Mouse (Mus musculus) thymus, postnatal 36 days (tissue): ENCODE results near the gene Il21r.

Source experiments
- DNase-seq, 2 experiments: peaks; one replicate each; pipeline ENCODE4 v3.0.0; 2022; ENCODE audit warnings: mixed read lengths in 2 of 2

Gene Il21r

DNA sequence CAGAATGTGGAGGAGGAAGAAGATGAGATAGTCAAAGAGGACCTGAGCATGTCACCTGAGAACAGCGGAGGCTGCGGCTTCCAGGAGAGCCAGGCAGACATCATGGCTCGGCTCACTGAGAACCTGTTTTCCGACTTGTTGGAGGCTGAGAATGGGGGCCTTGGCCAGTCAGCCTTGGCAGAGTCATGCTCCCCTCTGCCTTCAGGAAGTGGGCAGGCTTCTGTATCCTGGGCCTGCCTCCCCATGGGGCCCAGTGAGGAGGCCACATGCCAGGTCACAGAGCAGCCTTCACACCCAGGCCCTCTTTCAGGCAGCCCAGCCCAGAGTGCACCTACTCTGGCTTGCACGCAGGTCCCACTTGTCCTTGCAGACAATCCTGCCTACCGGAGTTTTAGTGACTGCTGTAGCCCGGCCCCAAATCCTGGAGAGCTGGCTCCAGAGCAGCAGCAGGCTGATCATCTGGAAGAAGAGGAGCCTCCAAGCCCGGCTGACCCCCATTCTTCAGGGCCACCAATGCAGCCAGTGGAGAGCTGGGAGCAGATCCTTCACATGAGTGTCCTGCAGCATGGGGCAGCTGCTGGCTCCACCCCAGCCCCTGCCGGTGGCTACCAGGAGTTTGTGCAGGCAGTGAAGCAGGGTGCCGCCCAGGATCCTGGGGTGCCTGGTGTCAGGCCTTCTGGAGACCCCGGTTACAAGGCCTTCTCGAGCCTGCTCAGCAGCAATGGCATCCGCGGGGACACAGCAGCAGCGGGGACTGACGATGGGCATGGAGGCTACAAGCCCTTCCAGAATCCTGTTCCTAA is 27.3 kb upstream of the Il21r start:
- DNase-seq: no peak

DNA sequence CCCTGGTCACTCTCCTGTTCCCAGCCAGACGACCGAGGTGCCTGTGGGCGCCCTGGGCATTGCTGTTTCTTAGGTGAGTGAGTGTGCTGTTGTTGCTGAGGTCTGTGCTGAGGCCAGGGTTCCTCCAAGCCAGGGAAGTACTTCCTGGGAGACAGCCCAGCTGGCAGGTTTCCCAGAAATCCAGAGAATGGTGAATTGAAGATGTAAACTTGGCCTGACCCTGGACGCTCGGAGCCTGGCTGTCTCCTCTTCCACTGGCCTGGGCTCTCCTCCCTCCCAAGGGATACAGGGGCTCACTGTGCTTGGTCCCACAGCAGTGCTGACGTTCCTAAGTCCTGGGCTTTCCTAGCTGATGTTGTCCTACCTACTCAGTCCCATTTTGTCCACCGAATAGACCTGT is 26.2 kb upstream of the Il21r start:
- no peak for DNase-seq

DNA sequence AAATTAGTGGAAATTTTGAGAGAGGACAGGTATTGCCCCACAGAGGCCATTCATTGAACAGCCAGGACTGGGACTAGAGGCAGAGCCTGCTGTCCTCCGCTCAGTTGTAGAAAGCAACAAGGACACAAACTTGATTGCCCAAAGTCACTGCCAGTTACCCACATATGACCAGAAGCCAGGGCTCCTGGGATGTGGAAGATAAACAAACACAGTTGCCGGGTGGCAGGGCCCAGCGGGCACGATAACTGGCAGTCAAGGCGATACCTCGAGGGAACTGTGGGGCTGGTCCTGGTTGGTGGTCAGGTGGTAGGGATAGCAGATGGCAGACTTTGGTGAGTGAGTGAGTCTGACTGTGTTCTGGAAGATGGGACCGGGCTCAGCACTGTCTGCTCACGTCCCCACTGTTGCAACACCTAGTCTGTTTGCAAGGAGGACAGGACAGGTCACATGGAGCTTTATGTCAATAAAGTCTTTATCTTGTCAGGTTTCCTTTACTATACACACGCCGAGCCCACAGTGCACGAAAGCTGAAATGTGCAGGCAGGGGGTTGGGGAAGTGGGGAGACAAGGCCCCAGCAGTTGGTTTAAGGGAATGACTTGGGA is 25.6 kb upstream of the Il21r start:
- no peak for DNase-seq

DNA sequence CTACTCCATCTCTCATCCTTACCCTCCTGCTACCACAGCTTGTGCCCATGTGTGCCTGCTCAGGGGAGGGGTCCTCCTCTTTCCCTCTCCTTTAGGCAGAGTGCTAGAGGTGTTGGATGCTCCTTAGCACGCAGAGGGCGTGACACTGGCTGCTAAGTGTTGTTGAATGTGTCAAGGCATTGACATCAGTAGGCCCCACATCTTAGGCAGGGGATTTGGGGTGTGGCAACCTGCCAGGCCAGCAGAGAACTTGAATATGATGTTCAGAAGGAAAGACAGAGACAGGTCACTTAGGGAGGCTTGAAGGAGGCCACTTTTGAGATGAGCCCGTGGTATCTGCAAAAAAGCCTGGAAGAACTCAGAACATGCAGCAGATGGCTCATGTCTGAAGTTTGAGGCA is 25.1 kb upstream of the Il21r start:
- no peak for DNase-seq

DNA sequence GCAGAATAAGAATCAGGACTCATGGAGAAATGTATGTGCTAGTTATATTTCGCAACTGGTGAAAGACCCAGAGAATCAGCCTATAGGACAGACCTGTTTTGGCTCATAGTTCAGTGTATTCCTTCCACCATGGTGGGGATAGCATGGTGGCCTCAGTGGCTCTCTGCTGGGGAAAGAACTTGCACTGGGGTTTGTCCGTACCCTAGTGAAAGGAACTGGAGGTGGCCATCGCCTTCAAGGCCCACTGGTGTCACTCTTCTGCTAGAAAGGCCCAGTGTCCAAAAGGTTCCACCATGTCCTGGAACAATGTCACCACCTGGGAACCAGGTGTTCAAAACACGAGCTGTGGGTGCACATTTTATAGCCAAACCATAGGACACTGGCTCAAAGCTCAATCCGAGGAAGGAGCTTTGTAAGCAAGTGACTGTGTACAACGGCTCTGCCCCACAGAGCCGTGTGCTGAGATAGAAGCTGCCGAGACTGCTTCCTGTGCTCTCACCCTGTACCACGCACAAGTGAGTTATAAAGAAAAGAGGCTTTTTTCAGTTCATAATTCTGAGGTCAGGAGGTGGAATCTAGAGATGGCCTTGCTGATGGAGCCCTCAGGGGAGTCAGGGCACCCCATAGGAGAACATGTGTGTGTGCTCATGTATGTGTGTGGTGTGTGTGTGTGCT is 23.5 kb upstream of the Il21r start:
- DNase-seq: no peak

DNA sequence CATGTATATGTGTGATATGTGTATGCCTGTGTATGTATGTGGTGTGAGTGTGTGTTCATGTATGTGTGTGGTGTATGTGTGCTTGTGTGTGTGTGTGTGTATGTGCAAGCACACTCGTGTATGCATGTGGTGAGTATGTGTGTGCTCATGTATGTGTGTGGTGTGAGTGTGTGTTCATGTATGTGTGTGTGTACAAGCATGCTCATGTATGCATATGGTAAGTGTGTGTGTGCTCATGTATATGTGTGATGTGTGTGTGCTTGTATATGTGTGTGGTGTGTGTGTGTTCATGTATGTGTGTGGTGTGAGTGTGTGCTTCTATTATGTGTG is 23.0 kb upstream of the Il21r start:
- no peak for DNase-seq

DNA sequence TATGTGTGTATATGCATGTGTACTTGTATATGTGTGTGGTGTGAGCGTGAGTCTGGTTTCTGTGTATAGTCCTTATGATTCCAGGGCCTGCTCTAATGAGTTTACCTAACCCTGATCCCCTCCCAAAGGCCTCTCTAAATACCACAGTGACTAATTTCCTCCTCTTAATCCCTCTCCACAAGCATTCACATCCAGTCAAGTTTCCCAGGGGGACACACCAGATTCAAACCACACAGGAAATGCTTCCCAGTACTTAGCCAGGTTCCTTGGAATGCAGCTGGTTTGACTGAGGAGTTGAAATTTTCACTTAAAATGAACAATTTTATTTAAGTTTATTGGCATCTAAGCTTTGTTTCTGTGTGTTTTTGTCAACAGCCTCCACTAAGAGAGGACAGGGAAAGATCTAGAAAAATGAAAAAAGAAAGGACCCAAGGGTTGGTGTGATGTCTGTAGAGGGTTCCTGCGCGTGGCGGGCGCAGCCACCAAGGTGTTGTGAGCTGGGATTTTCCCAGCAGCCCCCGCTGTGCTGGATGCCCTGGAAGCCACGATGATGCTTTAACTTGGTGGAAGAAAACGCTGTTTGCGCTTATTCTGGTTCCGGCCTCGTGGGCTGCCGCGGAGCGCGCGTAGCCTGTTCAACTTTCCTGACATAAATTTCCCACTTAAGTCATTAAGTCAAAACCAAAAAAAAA is 22.5 kb upstream of the Il21r start:
- DNase-seq: peak in 1 of 2 experiments; percentile 60

DNA sequence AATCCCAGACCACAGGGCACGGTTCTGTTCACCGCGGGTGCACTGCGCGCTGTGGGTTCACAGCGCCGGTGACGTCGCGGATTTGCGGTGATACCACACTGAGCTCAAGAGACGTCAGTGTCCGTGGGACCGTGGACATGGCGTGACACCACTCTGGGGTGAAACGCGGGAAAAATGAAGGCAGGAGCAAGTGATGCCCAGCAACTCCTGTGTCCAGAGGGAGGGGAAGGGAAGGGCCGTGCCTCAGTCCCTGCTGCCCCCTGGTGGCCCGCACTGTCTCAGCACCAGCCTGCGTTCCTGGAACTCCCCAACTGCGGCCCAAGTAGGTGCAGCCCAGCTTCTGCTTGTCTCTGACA is 21.9 kb upstream of the Il21r start:
- peak; percentile 90 to 93 for DNase-seq

DNA sequence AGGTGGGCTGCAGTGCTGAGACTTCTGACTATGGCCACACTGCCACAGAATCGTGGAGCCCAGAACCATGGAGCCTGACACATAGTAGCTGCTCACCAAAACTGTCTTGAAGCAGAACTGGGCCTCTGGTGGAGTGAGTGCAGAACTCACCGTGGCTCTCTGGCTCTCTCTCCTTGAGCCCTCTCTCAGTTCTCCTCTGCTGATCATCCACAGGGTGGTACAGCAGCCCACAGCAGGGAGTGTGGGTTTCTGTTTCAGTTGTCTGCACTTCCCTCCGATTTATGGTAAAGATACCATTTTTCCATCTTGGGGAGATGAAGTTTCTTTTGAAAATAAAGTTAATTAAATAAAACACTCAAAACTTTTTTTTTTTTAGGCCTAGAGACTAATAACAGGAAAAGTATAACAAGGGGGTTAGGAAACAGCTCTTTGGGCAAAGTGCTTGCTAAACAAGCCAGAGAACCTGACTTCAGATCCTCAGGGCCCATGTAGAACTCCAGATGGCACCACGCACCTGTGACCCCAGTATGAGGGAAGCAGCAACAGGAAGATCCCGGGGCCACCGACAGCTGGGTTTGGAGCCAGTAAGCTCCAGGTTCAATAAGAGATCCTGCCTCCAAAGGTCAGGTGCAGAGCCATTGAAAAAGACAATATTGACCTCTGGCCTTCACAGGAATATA is 19.8 kb upstream of the Il21r start:
- DNase-seq: no peak

DNA sequence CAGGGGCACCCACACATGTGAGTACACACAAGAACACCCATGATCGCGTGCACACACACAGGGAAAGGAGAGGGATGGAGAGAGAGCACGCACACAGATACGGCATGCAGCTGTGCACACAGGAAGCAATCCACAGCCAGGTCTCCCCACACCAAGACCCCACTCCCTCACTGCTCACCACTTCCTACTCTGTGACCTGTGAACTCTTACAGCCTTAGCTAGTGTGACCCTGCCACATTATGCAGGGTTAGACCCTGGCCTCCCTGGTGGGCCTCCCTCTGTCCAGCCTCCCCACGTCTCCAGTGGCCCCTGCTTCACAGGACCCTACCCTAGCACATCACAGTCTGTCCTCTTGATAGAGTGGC is 19.2 kb upstream of the Il21r start:
- DNase-seq: peak; percentile 62 to 79

DNA sequence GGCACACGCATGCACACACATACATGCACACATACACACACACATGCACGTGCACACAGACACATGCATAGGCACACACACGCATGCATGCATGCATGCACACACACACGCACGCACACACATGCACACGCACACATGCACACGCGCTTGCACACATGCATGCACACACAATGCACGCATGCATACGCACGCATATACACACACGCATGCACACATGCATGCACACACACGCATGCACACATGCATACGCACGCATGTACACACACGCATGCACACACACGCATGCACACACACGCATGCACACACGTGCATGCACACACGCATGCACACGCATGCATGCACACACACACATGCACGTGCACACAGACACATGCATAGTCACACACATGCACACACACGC is 16.9 kb upstream of the Il21r start:
- DNase-seq: no peak

DNA sequence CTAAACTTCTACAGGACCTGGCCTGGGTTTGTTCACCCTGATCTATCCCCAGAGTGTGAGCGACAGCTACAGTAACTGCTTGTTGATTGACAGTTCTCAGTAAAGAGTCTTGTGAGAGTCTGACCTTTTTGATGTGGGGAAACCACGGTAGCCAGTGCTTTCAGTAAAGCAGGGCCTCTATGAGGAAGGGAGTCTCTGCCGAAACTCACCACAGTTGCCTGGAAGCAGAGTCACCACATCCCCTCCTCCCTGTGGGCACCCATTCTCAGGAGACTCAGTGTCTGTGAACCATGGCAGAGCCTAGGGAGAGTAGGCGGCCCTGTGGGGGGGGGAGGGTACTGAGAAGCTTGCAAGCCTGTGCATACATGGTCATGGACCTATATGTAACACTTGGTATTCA is 14.5 kb upstream of the Il21r start:
- DNase-seq: peak; percentile 60 to 72

DNA sequence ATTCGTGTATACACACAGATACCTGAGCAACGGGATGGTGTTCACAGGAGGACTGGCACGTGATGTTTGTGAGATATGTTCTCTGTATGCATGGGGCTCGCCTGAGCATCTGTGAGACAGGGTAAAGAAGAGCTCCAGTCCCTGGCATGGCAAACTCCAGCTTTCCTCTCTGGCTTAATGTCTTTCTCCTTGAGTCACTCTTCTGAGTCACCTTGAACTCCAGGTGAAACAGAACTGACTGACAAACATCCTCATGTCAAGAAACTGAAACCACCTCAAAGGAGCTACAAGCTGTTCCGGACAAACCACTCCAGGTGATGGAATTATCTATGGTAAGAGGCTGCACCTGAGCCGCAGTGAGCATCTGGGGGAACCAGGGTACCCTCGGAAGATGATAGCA is 13.3 kb upstream of the Il21r start:
- DNase-seq: no peak

DNA sequence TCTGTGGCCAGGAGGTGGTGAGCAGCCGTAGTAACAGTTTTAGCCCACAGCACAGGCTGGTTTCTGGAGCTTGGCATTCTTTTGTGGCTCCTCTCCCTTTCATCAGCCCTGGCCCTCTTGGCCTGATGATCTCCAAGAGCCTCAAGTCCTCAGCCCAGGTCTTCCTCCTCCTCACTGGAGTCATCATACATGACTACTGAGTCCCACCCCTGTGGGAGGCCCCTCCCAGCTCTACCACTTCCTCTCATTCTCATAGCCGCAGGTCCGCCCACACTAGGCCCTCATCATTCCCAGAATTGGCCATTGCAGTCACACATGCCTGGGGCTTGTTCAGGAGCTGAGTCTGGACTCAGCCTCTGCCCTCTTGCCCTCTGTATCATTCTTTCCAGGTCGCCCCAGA is 9.4 kb upstream of the Il21r start:
- peak; percentile 73 to 81 for DNase-seq

DNA sequence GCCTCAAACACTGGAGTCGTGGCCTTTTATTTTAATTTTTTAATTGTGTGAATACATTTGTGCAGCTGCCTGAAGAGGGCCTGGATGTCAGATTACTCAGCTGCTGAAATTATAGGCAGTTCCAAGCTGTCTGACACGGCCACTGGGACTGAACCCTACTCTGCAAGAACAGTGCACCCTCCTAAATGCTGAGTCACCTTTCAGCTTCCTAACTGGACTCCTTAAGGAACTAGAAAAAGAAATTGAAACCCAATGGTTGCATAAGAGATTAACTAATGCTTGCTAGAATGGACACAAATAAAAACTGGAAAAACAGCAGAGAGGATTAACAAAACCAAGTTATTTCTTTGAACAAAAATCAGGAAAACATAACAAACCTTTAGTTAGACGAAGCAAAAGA is 6.8 kb upstream of the Il21r start:
- DNase-seq: no peak

DNA sequence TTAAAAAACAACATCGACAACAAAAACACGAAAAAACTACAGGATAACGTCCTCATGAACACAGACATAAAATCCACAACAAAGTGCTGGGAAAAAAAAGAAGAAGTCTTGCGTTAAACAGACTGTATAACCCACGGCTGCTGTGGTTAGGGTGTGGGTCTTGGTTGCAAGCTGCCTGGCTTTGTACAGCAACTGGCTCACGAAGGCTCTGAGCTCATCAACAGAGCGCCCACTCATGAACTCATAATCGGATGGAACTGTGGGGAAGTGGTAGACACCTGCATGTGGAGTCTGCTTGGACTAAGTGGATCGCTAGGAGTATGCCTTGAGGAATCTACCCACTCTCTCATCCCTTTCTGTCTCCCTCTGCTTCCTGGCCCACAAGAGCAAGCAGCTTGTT is 6.1 kb upstream of the Il21r start:
- peak in 1 of 2 experiments; percentile 54 for DNase-seq

DNA sequence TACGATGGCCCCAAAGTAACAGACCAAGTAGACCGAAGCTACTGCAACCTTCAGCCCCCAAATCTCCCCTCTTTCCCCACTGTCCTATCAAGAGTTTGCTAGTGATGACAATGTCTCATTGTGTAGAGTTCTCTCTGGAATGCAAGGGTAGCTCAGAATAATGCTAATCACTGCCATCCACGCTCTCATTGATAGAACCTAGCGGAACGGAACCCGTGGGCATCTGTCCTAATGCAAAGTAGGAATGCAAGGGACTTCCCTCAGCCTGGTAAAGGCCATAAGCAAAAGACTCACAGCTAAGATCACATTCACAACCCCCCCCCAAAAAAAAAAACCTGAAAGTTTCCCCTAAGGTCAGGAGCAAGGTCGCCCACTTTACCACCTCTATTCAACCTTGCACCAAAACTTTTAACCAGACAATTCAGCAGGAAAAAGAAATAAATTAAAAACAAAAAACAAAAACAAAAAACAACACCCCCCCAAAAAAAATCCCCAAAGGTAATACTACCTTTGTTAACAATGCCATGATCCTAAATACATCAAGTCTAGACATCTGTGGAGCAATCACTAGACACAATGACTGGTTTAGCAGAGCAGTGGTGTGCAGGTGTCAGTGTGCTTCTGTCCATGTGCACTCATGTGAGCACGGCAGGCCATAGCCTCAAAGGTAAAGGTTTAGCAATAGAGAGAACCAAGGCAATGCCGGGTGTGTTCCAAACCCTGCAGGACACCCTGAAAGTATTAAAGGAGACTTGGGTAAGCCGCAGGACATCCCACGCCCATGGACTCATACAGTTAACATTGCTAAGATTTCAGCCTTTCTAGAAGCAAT is 5.5 kb upstream of the Il21r start:
- no peak for DNase-seq

DNA sequence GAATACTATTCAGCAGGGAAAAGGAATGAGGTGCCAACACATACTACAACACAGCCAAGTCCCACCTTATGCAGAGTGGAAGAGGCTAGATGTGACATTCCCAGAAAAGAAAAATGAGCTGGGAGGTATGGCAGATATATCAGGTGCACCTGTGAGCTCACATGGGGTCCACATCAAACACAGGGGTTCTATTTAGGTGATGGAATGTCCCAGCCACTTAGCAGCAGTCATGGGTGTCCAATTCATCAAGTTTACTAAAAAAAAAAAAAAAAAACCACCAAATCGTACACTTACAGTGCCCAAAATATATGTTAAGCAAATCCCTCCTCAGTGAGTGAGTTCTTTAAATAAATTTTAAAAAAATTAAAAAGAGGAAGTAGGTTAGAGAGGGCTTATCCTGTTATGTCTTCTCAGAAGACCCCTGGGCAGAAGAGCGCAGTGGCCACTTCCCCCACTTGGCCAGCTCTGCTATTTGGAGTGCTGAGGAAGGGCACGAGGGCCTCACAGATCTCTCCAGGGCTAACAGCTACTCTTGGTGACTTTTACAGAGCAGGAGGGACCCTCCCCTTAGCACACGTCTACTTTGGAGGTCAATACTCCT is 3.8 kb upstream of the Il21r start:
- no peak for DNase-seq

DNA sequence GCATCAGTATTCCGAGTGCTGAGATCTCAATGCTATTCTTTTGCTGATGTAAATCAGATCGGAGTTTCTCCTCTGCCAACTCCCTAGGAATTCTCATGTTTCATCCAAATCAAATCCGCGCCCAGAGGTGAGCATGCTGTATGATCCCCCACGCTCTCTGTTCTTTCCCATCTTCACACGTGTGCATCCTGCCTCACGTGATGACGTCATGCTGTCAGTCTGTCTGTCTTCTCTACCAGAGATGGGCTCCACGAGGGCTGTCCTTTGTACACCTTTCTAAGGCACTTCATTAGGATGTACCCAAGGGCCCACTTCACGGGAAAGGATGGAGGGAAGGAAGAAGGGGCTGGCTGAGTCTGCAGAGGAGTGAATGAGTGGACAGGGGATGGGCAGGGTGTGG is 3.1 kb upstream of the Il21r start:
- DNase-seq: peak in 1 of 2 experiments; percentile 14

DNA sequence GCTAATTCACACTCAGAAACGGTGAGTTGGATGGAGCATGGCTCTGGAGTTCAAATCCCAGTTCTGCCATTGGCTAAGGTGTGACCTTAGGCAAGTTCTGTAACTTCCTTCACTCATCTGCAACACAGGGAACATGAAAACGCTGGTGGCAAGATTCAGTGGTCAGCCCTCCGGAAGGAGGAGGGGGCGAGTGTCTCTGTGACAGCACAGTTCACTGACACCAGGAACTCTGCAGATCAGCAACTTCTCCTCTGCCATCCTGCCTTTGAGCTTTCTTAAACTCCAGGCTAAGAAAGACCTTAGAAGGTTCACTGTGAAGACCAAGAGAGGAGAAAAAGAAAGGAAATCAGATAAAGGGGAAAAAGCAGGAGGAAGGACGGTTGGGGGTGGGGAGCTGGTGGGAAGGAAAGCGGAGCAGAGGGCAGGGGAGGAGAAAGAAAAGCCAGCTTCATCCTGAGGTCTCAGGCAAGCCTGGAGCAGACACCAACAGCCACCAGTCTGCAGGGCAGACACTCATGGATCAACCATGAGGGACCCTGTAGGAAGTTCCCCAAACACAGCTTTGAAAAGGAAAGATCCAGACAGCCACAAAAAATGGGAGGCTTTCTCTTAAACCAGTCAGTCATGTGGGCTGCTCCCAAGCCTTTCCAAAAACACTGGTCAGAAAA is 2.5 kb upstream of the Il21r start:
- DNase-seq: peak in 1 of 2 experiments; percentile 37

DNA sequence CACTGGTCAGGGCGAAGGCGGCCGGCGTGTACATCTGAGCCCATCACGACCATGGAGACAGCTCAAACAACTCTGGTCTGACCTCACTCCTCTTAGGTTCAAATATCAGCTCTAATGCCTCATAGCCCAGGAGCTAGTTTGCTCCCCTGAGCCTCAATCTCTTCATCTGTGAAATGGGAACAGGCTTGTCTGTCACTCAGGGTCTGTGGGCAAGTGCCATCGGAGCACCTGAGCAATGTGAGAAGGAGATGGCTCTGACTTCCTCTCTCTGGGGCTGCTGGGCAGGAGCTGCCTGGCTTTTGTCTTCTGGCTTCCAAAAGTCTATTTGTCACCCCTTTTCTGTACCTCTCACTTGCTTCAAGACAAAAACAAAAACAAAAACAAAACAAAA is 2.0 kb upstream of the Il21r start:
- DNase-seq: peak in 1 of 2 experiments; percentile 35
